Mouse (Mus musculus): ENCODE data around the gene Jaml. TPM values are rescaled to one million over a fixed set of nuclear protein-coding genes. Genes with fewer than 3 reads are reported as not detected.

Gene Jaml
- polyA plus RNA-seq, 1 experiment from 2014 or later = 0.45 TPM

DNA sequence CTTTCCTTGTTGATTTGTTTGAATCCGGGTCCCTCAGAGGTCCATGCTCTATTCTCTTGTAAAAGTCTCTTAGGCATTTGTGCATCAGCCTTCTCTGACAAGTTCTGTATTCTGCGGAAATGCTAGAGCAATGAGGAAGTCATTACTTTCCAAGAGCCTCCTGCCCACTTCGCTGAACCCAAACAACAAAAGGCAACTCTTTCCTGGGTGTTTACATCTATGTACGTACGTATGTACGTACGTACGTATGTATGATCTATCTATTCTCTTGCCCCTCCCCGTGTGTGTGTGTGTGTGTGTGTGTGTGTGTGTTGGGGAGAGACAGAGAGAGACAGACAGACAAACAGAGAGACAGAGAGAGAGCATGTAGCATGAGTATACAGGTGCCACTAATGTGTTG is 37.8 kb downstream of the Jaml start:
- Histone ChIP-seq H3K9me3 (no peaks in the 10 kb centered on the region), H3K27ac (replicated peaks) (no peak overlapping the region), H3K9ac (replicated peaks) (no peak overlapping the region), H3K4me1 (peaks cover 31% of the 10 kb centered on the region), H3K27me3 (0 out of 2 replicates have a peak, but pooled peaks cover 3% of the 10 kb centered on the region), H3K4me3 (no peak overlapping the region), H3K4me2 (replicated peaks) (no peak overlapping the region), H3K36me3 (no peaks in the 10 kb centered on the region)
- ATAC-seq (replicated peaks) = no peak
- 73% methylated on average over 9 of the region's 9 CpGs for WGBS

DNA sequence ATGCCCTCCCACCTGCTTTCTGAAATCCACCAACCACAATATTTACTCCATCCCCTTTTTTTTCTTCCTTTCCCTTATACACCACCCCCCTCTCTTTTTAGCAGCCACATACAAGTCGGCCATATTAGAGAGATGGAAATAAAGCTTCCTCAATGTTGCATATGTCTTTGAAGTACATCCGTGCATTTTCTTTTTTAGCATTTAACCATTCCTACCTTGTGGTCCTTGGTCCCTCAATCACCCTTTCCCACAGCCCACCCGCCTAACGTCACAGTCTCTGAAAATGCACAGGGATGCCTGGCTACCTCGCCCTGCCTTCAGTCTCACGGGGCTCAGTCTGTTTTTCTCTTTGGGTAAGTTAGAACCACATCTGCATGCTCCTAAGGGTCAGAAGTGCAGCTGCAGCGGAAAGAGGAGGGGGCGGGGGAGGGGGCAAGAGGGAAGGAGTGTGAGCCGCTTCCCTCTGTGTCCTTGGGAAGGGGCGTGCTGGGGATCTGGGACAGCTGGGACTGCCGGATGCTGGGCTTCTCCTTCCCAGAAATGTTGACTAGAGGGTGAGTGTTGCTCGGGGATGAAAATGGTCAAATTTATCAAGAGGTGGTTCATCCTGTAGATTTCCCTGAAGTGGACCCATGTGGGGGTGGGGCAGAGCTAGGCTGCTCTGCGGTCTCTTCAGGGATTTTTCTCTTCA is 38.9 kb downstream of the Jaml start, which contains the start of gene Scn2b:
TSS of gene Scn2b (plus strand) at position 42 of the 691 bp plus-strand sequence.
- H3K4me2 ChIP-seq (replicated peaks) = peak within 1 kb of the TSS; percentile 50
- H3K9ac ChIP-seq (replicated peaks) = peak within 1 kb of the TSS; percentile 76
- 1% methylated on average over 13 of the region's 13 CpGs for WGBS

DNA sequence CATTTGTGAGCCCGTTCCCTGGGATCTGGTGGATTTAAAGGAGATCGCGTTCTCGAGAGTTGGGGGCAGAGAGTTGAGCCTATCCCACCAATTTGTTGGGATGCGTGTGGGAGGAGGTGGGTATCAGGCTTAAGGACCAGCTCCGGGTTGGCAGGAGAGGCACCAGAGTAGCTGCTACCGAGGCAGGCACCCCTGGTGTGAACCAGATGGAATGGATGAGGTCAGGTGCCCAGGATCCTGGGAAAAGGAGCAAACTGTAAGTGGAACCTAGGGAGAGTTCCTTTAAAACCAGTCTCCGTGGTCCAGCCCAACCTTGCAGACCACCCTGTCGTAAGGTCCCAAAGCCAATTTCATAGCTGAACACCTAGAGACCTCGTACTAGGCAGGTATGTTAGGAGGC is 39.6 kb downstream of the Jaml start:
- Histone ChIP-seq H3K4me2 (replicated peaks) (peak overlapping the region; percentile 50), H3K27ac (replicated peaks) (no peak overlapping the region), H3K9ac (replicated peaks) (peak overlapping the region; percentile 76), H3K9me3 (no peaks in the 10 kb centered on the region), H3K27me3 (0 out of 2 replicates have a peak, but pooled peaks cover 3% of the 10 kb centered on the region), H3K36me3 (no peaks in the 10 kb centered on the region), H3K4me1 (peaks cover 40% of the 10 kb centered on the region), H3K4me3 (peak overlapping the region; percentile 62)
- no peak for ATAC-seq (replicated peaks)
- 22% methylated on average over 10 of the region's 10 CpGs for WGBS

More for the DNA sequence above, 38.9 kb downstream of the Jaml start, which contains the start of gene Scn2b:
- 0 out of 2 replicates have a peak, but pooled peaks cover 3% of the 10 kb centered on the region for H3K27me3 ChIP-seq
- 0 out of 2 replicates have a peak, but pooled peaks have one; percentile 54 for ATAC-seq (replicated peaks)
- H3K9me3 ChIP-seq = no peaks in the 10 kb centered on the region
- peaks cover 40% of the 10 kb centered on the region for H3K4me1 ChIP-seq
- peak within 1 kb of the TSS; percentile 79 for H3K27ac ChIP-seq (replicated peaks)
- H3K36me3 ChIP-seq = no peaks in the 10 kb centered on the region
- H3K4me3 ChIP-seq = peak within 1 kb of the TSS; percentile 62

DNA sequence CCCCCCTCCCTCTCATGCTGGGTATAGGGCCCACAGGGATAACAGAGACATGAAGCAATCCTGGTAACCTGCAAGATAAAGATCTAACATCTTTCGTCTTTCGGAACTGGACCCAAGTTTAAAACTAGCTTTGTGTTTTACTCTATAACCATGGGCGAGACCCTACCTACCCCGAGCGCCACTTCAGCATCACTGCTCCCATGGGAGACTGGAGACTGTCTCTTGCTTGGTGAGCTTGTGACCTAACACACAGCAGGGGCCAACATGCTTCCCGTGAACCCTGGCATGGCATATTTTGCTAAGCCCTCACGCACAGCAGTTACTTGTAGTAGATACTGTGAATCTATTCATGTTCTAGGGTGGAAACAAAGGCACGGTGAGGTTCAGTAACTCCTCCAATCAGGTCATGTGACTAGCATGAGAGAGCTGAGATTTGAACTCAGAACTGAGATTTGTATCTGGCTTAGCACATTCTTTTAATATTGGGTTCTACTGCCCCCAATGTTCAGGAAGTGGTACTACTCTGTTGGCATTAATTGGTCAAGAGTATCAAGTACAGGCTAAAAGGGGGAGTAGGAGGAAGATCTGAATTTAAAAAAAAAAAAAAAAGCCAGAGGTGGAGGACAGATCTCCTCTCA is 40.5 kb downstream of the Jaml start:
- H3K4me3 ChIP-seq = peak overlapping the region; percentile 62; the same call in 1 of the 2 replicates
- 0 out of 2 replicates have a peak, but pooled peaks cover 3% of the 10 kb centered on the region for H3K27me3 ChIP-seq
- H3K4me1 ChIP-seq = peaks cover 40% of the 10 kb centered on the region
- H3K9me3 ChIP-seq = no peaks in the 10 kb centered on the region
- 93% methylated on average over 8 of the region's 8 CpGs for WGBS
- no peaks in the 10 kb centered on the region for H3K36me3 ChIP-seq
- ATAC-seq (replicated peaks) = no peak
- H3K4me2 ChIP-seq (replicated peaks) = peak overlapping the region; percentile 50
- no peak overlapping the region for H3K27ac ChIP-seq (replicated peaks)
- H3K9ac ChIP-seq (replicated peaks) = no peak overlapping the region

DNA sequence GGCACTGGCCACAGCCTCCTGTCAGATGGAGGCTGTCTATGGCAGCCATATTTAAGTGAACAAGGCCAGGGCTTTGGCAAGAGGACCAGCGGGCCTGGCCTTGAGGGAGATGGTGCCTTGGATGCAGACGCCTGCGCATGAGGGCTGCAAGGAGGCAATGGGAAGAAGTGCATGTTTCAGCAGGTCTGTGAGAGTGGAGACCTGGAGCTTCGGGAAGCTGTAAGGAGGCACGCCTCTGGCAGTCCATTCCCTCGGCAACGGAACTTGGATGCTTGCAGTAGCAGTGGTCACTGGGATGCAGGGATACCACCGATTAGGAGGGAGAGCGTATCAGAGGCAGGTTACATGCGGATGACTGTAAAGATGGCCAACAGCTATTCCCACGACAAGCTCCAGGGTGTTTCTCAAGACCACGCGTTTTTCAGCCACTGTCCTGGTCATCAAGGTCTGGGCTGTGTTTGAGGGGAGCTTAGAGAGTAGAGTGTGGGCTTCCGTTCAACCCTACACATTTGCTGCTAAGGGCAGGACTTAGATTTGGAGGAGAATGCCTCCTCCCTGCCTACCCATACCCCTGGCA is 41.1 kb downstream of the Jaml start:
- H3K4me2 ChIP-seq (replicated peaks) = no peak overlapping the region
- no peaks in the 10 kb centered on the region for H3K9me3 ChIP-seq
- no peak overlapping the region for H3K4me3 ChIP-seq
- H3K36me3 ChIP-seq = no peaks in the 10 kb centered on the region
- WGBS = 90% methylated on average over 14 of the region's 14 CpGs
- H3K4me1 ChIP-seq = peaks cover 40% of the 10 kb centered on the region
- H3K9ac ChIP-seq (replicated peaks) = no peak overlapping the region
- H3K27me3 ChIP-seq = 0 out of 2 replicates have a peak, but pooled peaks cover 3% of the 10 kb centered on the region
- no peak for ATAC-seq (replicated peaks)
- H3K27ac ChIP-seq (replicated peaks) = no peak overlapping the region

DNA sequence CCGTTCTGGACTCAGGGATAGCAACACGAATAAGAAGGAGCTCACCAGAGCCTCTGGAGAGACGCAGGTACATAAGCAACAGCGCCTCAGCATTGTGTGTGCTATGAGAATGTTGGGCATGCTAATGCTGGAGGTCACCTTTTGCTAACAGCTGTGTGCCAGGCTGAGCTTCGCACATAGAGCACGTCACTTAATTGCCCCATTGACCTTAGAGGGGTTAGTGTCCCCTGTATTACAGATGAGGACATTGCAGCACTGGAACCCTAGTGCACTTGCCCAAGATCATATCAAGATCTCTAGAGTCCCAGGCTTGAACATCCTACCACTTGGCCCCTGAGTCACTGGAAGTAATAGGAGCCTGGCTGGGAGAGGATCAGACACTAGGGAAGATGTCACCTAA is 41.6 kb downstream of the Jaml start:
- no peaks in the 10 kb centered on the region for H3K27me3 ChIP-seq
- no peak overlapping the region for H3K4me2 ChIP-seq (replicated peaks)
- WGBS = 86% methylated on average over 6 of the region's 6 CpGs
- no peak overlapping the region for H3K27ac ChIP-seq (replicated peaks)
- no peak overlapping the region for H3K9ac ChIP-seq (replicated peaks)
- ATAC-seq (replicated peaks) = no peak
- no peak overlapping the region for H3K4me3 ChIP-seq
- H3K36me3 ChIP-seq = no peaks in the 10 kb centered on the region
- H3K9me3 ChIP-seq = no peaks in the 10 kb centered on the region
- peaks cover 40% of the 10 kb centered on the region for H3K4me1 ChIP-seq

DNA sequence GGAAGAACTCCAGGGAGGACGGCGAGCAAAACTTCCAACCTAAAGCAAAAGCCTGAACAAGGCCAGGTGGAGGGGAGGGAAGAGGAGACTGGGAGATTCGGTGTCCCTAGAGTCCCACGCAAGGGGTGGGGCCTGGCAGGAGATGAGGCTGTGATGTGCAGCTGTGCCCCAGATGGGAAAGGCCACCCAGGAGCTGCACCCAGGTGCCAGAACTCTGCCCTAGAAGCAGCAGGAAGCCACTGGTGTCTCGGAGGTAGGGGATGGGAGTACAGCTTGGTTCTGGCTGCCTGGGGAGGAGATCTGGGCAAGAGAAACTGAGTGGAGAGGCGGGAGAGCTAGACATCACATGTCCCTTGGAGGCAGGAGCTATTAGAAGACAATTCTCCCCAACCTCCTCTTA is 42.0 kb downstream of the Jaml start:
- WGBS = 67% methylated on average over 6 of the region's 6 CpGs
- Histone ChIP-seq H3K36me3 (no peaks in the 10 kb centered on the region), H3K9ac (replicated peaks) (no peak overlapping the region), H3K4me2 (replicated peaks) (no peak overlapping the region), H3K4me1 (peaks cover 37% of the 10 kb centered on the region), H3K9me3 (no peaks in the 10 kb centered on the region), H3K27me3 (no peaks in the 10 kb centered on the region), H3K4me3 (no peak overlapping the region), H3K27ac (replicated peaks) (no peak overlapping the region)
- ATAC-seq (replicated peaks) = no peak

DNA sequence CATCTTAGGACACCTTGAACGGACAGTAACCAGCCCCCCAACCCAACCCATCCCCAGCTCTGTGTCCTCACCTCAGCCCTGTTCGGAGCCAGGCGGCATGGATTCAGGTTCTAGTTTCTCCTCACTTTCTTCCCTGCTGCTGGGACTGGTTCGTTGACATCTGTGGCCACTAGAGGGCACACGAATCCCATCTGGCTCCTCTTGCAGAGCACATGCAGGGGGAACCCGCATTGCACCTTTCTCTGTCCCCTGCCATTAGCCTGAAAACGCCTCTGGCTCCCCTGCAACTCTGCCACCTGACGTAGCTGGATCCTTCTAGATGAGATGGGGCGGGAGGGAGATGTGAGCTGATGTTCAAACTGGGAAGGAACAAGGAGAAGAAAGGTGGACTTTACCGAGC is 42.8 kb downstream of the Jaml start:
- 4% methylated on average over 10 of the region's 10 CpGs for WGBS
- H3K4me2 ChIP-seq (replicated peaks) = peak overlapping the region; percentile 34

DNA sequence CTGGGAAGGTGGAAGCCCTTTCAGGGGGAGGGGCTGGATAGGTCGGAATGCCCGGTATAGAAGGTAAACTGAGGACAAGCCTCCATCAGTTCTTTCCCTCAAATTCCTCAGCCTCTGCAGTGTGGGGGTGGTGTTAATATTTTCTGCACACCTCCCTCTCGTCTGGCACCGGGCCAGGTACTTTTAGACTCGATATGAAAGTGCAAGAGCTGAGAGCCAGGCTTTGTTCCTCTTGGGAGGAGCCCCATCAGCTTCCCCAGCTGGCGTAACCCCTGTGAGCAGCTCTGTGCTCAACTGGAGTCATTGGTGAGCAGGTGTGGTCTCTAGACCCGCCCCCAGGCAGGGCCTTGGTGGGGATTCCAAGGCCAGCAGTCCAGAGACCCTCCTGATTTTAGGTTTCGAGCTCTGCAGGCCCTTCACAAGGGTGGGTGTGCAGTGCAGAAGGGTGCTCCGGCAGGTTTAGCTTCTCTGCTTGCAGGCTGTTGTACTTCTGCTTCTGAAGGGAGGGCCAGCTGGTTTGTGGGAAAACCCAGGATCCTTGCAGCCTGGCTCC is 43.3 kb downstream of the Jaml start:
- H3K36me3 ChIP-seq = no peaks in the 10 kb centered on the region
- WGBS = 22% methylated on average over 9 of the region's 9 CpGs
- peak overlapping the region; percentile 14; the same call in 1 of the 2 replicates for H3K9ac ChIP-seq (replicated peaks)
- H3K4me1 ChIP-seq = peaks cover 34% of the 10 kb centered on the region
- H3K9me3 ChIP-seq = no peaks in the 10 kb centered on the region
- H3K4me2 ChIP-seq (replicated peaks) = peak overlapping the region; percentile 34
- ATAC-seq (replicated peaks) = peak; percentile 34; the same call in 1 of the 2 replicates
- H3K27ac ChIP-seq (replicated peaks) = no peak overlapping the region
- H3K4me3 ChIP-seq = peak overlapping the region; percentile 20; the same call in 1 of the 2 replicates
- no peaks in the 10 kb centered on the region for H3K27me3 ChIP-seq

More for the DNA sequence above, 42.8 kb downstream of the Jaml start:
- Histone ChIP-seq H3K9ac (replicated peaks) (peak overlapping the region; percentile 14; the same call in 1 of the 2 replicates), H3K36me3 (no peaks in the 10 kb centered on the region), H3K27me3 (no peaks in the 10 kb centered on the region), H3K9me3 (no peaks in the 10 kb centered on the region), H3K4me3 (peak overlapping the region; percentile 20), H3K27ac (replicated peaks) (no peak overlapping the region), H3K4me1 (peaks cover 34% of the 10 kb centered on the region)
- peak; percentile 54 for ATAC-seq (replicated peaks)

DNA sequence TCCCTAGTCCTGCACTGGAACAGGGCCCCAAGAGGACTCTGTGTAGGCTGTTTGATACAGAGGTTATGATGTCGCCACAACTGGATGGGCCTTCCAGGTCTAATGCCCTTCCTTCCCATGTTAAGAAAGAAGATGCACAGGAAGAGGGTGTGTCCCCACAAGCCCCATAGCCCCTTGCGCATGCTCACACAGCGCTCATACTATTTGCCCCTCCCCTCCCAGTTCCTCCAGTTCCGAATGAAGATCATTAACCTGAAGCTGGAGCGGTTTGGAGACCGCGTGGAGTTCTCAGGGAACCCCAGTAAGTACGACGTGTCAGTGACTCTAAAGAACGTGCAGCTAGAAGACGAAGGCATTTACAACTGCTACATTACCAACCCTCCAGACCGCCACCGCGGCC is 46.2 kb downstream of the Jaml start:
- Histone ChIP-seq H3K36me3 (no peaks in the 10 kb centered on the region), H3K4me3 (no peak overlapping the region), H3K9ac (replicated peaks) (no peak overlapping the region), H3K9me3 (no peaks in the 10 kb centered on the region), H3K27me3 (no peaks in the 10 kb centered on the region), H3K4me2 (replicated peaks) (no peak overlapping the region), H3K27ac (replicated peaks) (no peak overlapping the region), H3K4me1 (peaks cover 16% of the 10 kb centered on the region)
- ATAC-seq (replicated peaks) = no peak
- 91% methylated on average over 14 of the region's 14 CpGs for WGBS

DNA sequence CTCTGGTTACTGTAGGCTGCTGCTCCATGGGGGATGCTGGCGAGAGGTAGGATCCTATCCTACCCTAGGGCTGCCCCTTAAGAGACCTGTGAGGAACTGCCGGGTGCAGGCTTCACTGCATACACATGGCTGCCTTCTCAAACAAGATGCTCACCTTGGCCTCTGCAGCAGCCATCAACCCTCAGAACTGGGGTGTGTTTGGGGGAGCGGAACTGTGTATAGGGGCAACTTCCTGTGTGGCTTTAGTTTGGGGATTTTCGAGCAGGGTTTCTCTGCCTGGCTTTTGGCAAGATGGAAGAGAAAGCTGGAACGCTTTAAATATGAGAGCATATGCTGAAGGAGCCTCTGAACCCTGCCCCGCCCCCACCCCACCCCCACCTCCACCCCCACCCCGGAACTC is 48.0 kb downstream of the Jaml start:
- Histone ChIP-seq H3K36me3 (no peaks in the 10 kb centered on the region), H3K9ac (replicated peaks) (no peak overlapping the region), H3K27me3 (no peaks in the 10 kb centered on the region), H3K4me1 (peaks cover 7% of the 10 kb centered on the region), H3K4me2 (replicated peaks) (no peak overlapping the region), H3K9me3 (no peaks in the 10 kb centered on the region), H3K4me3 (no peak overlapping the region), H3K27ac (replicated peaks) (no peak overlapping the region)
- ATAC-seq (replicated peaks) = no peak
- 62% methylated on average over 7 of the region's 7 CpGs for WGBS

DNA sequence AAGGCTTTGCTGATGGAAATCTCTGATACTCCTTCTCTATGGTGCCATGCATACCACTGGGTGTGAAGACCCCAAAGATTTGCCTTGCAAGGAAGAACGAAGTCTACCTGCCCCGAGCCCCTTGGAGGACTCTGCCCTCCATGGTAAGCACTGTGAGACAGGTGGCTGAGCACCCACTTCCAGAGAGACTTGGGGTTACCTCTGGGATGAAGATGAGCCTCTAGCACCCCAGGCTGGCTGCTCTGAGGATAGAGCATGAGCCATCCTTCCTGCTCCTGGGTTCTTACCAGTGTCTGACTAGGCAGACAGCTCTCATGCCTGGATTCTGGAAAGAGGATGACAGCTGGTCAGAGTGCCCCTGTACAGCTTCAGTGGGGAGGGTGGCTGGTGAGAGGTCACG is 51.1 kb downstream of the Jaml start:
- no peaks in the 10 kb centered on the region for H3K9me3 ChIP-seq
- no peak for ATAC-seq (replicated peaks)
- peaks cover 21% of the 10 kb centered on the region for H3K27me3 ChIP-seq
- no peak overlapping the region for H3K27ac ChIP-seq (replicated peaks)
- H3K9ac ChIP-seq (replicated peaks) = no peak overlapping the region
- H3K4me3 ChIP-seq = no peak overlapping the region
- WGBS = 85% methylated on average over 3 of the region's 3 CpGs
- no peaks in the 10 kb centered on the region for H3K4me1 ChIP-seq
- no peak overlapping the region for H3K4me2 ChIP-seq (replicated peaks)
- no peaks in the 10 kb centered on the region for H3K36me3 ChIP-seq

Measured in forebrain, embryonic 15.5 days (tissue).